Mouse (Mus musculus) midbrain, embryonic 12.5 days (tissue): Measurements from ENCODE around the gene Gpr21. TPM values are rescaled to one million over a fixed set of nuclear protein-coding genes. Genes with fewer than 3 reads are reported as not detected.
A peak's percentile ranks its signal among the peaks of the same experiment; 100 is the strongest.
"Not testable (repeated sequence)": the region's sequence is repeated elsewhere in the genome, so short reads cannot be mapped to it uniquely, and the experiment has no call there.

Source experiments
- ATAC-seq: fragments of 200-750 bp; cut with Nextera tagmentation; 2 replicates; pipeline ENCODE4 v1.8.0; 2017; ENCODE audit warnings: low read depth, moderate TSS enrichment, moderate library complexity; ENCODE audit not compliant: low FRiP score
- H3K27ac ChIP-seq: fragments of 300-500 bp; sonication (generic); replicated peaks from 2 replicates; pipeline ENCODE4 v1.5.1; 2016; ENCODE audit warnings: mild to moderate bottlenecking
- H3K27me3 ChIP-seq: fragments of 300-500 bp; sonication (generic); 2 replicates; pipeline ENCODE4 v1.6.1; 2016; ENCODE audit warnings: mild to moderate bottlenecking
- H3K36me3 ChIP-seq: fragments of 300-500 bp; sonication (generic); 2 replicates; pipeline ENCODE4 v1.6.1; 2016
- H3K4me1 ChIP-seq: fragments of 300-500 bp; sonication (generic); 2 replicates; pipeline ENCODE4 v1.6.1; 2016
- H3K4me2 ChIP-seq: fragments of 300-500 bp; sonication (generic); replicated peaks from 2 replicates; pipeline ENCODE4 v1.6.1; 2016; ENCODE audit warnings: mild to moderate bottlenecking, moderate library complexity
- H3K4me3 ChIP-seq: fragments of 300-500 bp; sonication (generic); 2 replicates; pipeline ENCODE4 v1.5.1; 2016; ENCODE audit warnings: mild to moderate bottlenecking
- H3K9ac ChIP-seq: fragments of 300-500 bp; sonication (generic); replicated peaks from 2 replicates; pipeline ENCODE4 v1.6.1; 2016; ENCODE audit warnings: mild to moderate bottlenecking, moderate library complexity
- H3K9me3 ChIP-seq: fragments of 300-500 bp; sonication (generic); 2 replicates; pipeline ENCODE4 v1.6.1; 2016; ENCODE audit warnings: mild to moderate bottlenecking
- WGBS: fragments of 180-500 bp; shearing (Covaris S2); methylation state at CpG from one replicate; pipeline ENCODE4 v1.1.7; 2016; 5-methylcytosine and 5-hydroxymethylcytosine counted together
- polyA plus RNA-seq: library from polyadenylated mRNA; unstranded; fragments of >200 nt; fragmentation: Nextera tagmentation; extraction: Ambion mirVana; gene quantifications from 2 replicates; pipeline ENCODE4 v1.2.1, GENCODE M21; 2016

The Gpr21 gene
- polyA plus RNA-seq, result 6.1 and 6.2 TPM in 2 replicates

- H3K4me3 ChIP-seq, result peak within 1 kb of the TSS; percentile 28
- peak within 1 kb of the TSS; percentile 38 for H3K4me2 ChIP-seq
- peaks cover 24% of the 10 kb centered on the region for H3K36me3 ChIP-seq
- peak; percentile 89 for ATAC-seq
- no peaks in the 10 kb centered on the region for H3K9me3 ChIP-seq
- H3K4me1 ChIP-seq, result peaks cover 12% of the 10 kb centered on the region
- H3K27me3 ChIP-seq, result no peaks in the 10 kb centered on the region
- 21% methylated on average over 11 of the region's 11 CpGs for WGBS
- H3K9ac ChIP-seq, result peak within 1 kb of the TSS; percentile 17; the same call in 1 of the 2 replicates
- peak within 1 kb of the TSS; percentile 72 for H3K27ac ChIP-seq
Observed at GRCm38 (mm10) chr2:37516030-37516710, at the start of gene Gpr21. Gpr21 (plus strand) TSS chr2:37516332.

GRCm38 (mm10) chr2:37479559-37479958 lies 36.6 kb upstream of the Gpr21 start:
- ATAC-seq, result no peak
- H3K36me3 ChIP-seq, result peaks cover 57% of the 10 kb centered on the region
- no peak overlapping the region for H3K9ac ChIP-seq
- no peak overlapping the region for H3K4me3 ChIP-seq
- no peaks in the 10 kb centered on the region for H3K9me3 ChIP-seq
- H3K27ac ChIP-seq, result no peak overlapping the region
- no peaks in the 10 kb centered on the region for H3K27me3 ChIP-seq
- no peaks in the 10 kb centered on the region for H3K4me1 ChIP-seq
- no peak overlapping the region for H3K4me2 ChIP-seq

- Histone ChIP-seq H3K27ac (no peak overlapping the region), H3K36me3 (peaks cover 62% of the 10 kb centered on the region), H3K9me3 (no peaks in the 10 kb centered on the region), H3K4me1 (no peaks in the 10 kb centered on the region), H3K4me2 (no peak overlapping the region), H3K4me3 (no peak overlapping the region), H3K9ac (no peak overlapping the region), H3K27me3 (no peaks in the 10 kb centered on the region)
- no peak for ATAC-seq
- 98% methylated on average over 2 of the region's 2 CpGs for WGBS
Observed at GRCm38 (mm10) chr2:37480039-37480438, 36.1 kb upstream of the Gpr21 start.

GRCm38 (mm10) chr2:37484165-37484564 lies 32.0 kb upstream of the Gpr21 start:
- no peaks in the 10 kb centered on the region for H3K4me1 ChIP-seq
- ATAC-seq, result no peak
- H3K9me3 ChIP-seq, result no peaks in the 10 kb centered on the region
- peaks cover 44% of the 10 kb centered on the region for H3K36me3 ChIP-seq
- H3K9ac ChIP-seq, result no peak overlapping the region
- H3K27ac ChIP-seq, result no peak overlapping the region
- WGBS, result 91% methylated on average over 2 of the region's 2 CpGs
- no peak overlapping the region for H3K4me3 ChIP-seq
- H3K27me3 ChIP-seq, result no peaks in the 10 kb centered on the region
- H3K4me2 ChIP-seq, result no peak overlapping the region

GRCm38 (mm10) chr2:37485370-37485769 lies 30.8 kb upstream of the Gpr21 start:
- H3K36me3 ChIP-seq, result peaks cover 54% of the 10 kb centered on the region
- no peaks in the 10 kb centered on the region for H3K4me1 ChIP-seq
- no peak overlapping the region for H3K4me2 ChIP-seq
- no peak overlapping the region for H3K9ac ChIP-seq
- no peak overlapping the region for H3K4me3 ChIP-seq
- H3K27ac ChIP-seq, result no peak overlapping the region
- WGBS, result 86% methylated on average over 1 of the region's 1 CpGs
- H3K9me3 ChIP-seq, result no peaks in the 10 kb centered on the region
- no peak for ATAC-seq
- no peaks in the 10 kb centered on the region for H3K27me3 ChIP-seq

- Histone ChIP-seq H3K36me3 (peaks cover 54% of the 10 kb centered on the region), H3K4me2 (no peak overlapping the region), H3K27ac (no peak overlapping the region), H3K4me3 (no peak overlapping the region), H3K9ac (no peak overlapping the region), H3K4me1 (no peaks in the 10 kb centered on the region), H3K9me3 (no peaks in the 10 kb centered on the region), H3K27me3 (no peaks in the 10 kb centered on the region)
- ATAC-seq, result no peak
Observed at GRCm38 (mm10) chr2:37486408-37486807, 29.7 kb upstream of the Gpr21 start.

GRCm38 (mm10) chr2:37488956-37489355 lies 27.2 kb upstream of the Gpr21 start:
- H3K36me3 ChIP-seq, result peaks cover 55% of the 10 kb centered on the region
- H3K9me3 ChIP-seq, result no peaks in the 10 kb centered on the region
- no peak overlapping the region for H3K27ac ChIP-seq
- no peak overlapping the region for H3K4me2 ChIP-seq
- ATAC-seq, result no peak
- H3K9ac ChIP-seq, result no peak overlapping the region
- no peaks in the 10 kb centered on the region for H3K27me3 ChIP-seq
- no peaks in the 10 kb centered on the region for H3K4me1 ChIP-seq
- no peak overlapping the region for H3K4me3 ChIP-seq
- 98% methylated on average over 2 of the region's 2 CpGs for WGBS

GRCm38 (mm10) chr2:37497321-37497720 lies 18.8 kb upstream of the Gpr21 start:
- WGBS, result 93% methylated on average over 4 of the region's 4 CpGs
- Histone ChIP-seq H3K27ac (no peak overlapping the region), H3K9me3 (no peaks in the 10 kb centered on the region), H3K4me3 (no peak overlapping the region), H3K27me3 (no peaks in the 10 kb centered on the region), H3K36me3 (peaks cover 52% of the 10 kb centered on the region), H3K4me1 (no peaks in the 10 kb centered on the region), H3K9ac (no peak overlapping the region), H3K4me2 (no peak overlapping the region)
- ATAC-seq, result no peak

GRCm38 (mm10) chr2:37505856-37506255 lies 10.3 kb upstream of the Gpr21 start:
- H3K4me1 ChIP-seq, H3K4me3 ChIP-seq, H3K9ac ChIP-seq, H3K9me3 ChIP-seq, ATAC-seq, H3K27me3 ChIP-seq, H3K27ac ChIP-seq, H3K4me2 ChIP-seq: not testable (repeated sequence)
- H3K36me3 ChIP-seq, result peaks cover 32% of the 10 kb centered on the region
- 94% methylated on average over 2 of the region's 2 CpGs for WGBS

- ATAC-seq, result no peak
- no peak overlapping the region for H3K27ac ChIP-seq
- no peak overlapping the region for H3K4me3 ChIP-seq
- H3K27me3 ChIP-seq, result no peaks in the 10 kb centered on the region
- H3K36me3 ChIP-seq, result peaks cover 27% of the 10 kb centered on the region
- WGBS, result 89% methylated on average over 4 of the region's 4 CpGs
- H3K4me2 ChIP-seq, result no peak overlapping the region
- no peak overlapping the region for H3K9ac ChIP-seq
- no peaks in the 10 kb centered on the region for H3K9me3 ChIP-seq
- H3K4me1 ChIP-seq, result peaks cover 4% of the 10 kb centered on the region
Observed at GRCm38 (mm10) chr2:37511134-37511901, 4.8 kb upstream of the Gpr21 start.

GRCm38 (mm10) chr2:37516922-37517462 lies 860 bp downstream of the Gpr21 start:
- H3K4me2 ChIP-seq, result peak overlapping the region; percentile 38
- 0 out of 2 replicates have a peak overlapping the region, but pooled peaks have one; percentile 17 for H3K9ac ChIP-seq

More at GRCm38 (mm10) chr2:37516922-37517462, 860 bp downstream of the Gpr21 start:
- Histone ChIP-seq H3K36me3 (peaks cover 21% of the 10 kb centered on the region), H3K4me1 (peaks cover 12% of the 10 kb centered on the region), H3K9me3 (no peaks in the 10 kb centered on the region), H3K4me3 (peak overlapping the region; percentile 28), H3K27ac (peak overlapping the region; percentile 72), H3K27me3 (no peaks in the 10 kb centered on the region)
- WGBS, result 26% methylated on average over 4 of the region's 4 CpGs
- ATAC-seq, result peak; percentile 60
